Mouse (Mus musculus) heart, adult 2 months (tissue): Measurements from ENCODE around the gene Plekha8. TPM values are rescaled to one million over a fixed set of nuclear protein-coding genes. Genes with fewer than 3 reads are reported as not detected.

ENCODE experiments used
- DNase-seq, 2 experiments: peaks; one replicate each; pipeline ENCODE4 v3.0.0; 2021
- H3K27ac ChIP-seq: fragments of 200-600 bp; 2 replicates; pipeline ENCODE4 v1.8.1; 2022
- H3K27me3 ChIP-seq: fragments of 200-500 bp; 2 replicates; pipeline ENCODE4 v1.6.1; 2012; ENCODE audit warnings: mild to moderate bottlenecking, low read length, inconsistent platforms, mixed read lengths; ENCODE audit not compliant: control insufficient read depth, insufficient read depth
- H3K36me3 ChIP-seq: fragments of 200-500 bp; 2 replicates; pipeline ENCODE4 v1.6.1; 2012; ENCODE audit warnings: low read length, inconsistent platforms; ENCODE audit not compliant: control insufficient read depth, insufficient read depth
- H3K4me1 ChIP-seq: fragments of 200-500 bp; 2 replicates; pipeline ENCODE4 v1.6.1; 2011; ENCODE audit warnings: low read length; ENCODE audit not compliant: control insufficient read depth, insufficient read depth
- H3K4me3 ChIP-seq: fragments of 200-600 bp; 2 replicates; pipeline ENCODE4 v1.8.1; 2022
- H3K79me2 ChIP-seq: fragments of 200-500 bp; replicated peaks from 2 replicates; pipeline ENCODE4 v1.6.1; 2012; ENCODE audit warnings: mild to moderate bottlenecking, inconsistent platforms, low read length, moderate library complexity, mixed read lengths; ENCODE audit not compliant: control insufficient read depth, insufficient read depth
- H3K9ac ChIP-seq: fragments of 200-500 bp; 2 replicates; pipeline ENCODE4 v1.6.1; 2012; ENCODE audit warnings: low read depth, mild to moderate bottlenecking, control low read depth, inconsistent platforms, low read length, mixed read lengths
- CTCF ChIP-seq: fragments of 200-600 bp; IDR thresholded peaks from 2 replicates; pipeline ENCODE4 v1.8.1; 2022; ENCODE audit warnings: antibody characterized with exemption, mild to moderate bottlenecking, moderate library complexity
- EP300 ChIP-seq: fragments of 200-500 bp; IDR thresholded peaks from 2 replicates; pipeline ENCODE4 v1.6.1; 2011; ENCODE audit warnings: low read depth, low read length, control low read depth; ENCODE audit not compliant: insufficient read depth
- POLR2A ChIP-seq: fragments of 200-500 bp; IDR thresholded peaks from 2 replicates; pipeline ENCODE4 v1.6.1; 2011; ENCODE audit warnings: mild to moderate bottlenecking, low read depth, low read length, control low read depth; ENCODE audit not compliant: insufficient read depth
- WGBS: fragments of 180-500 bp; shearing (Covaris S2); methylation state at CpG from one replicate; pipeline ENCODE4 v1.1.7; 2018; 5-methylcytosine and 5-hydroxymethylcytosine counted together
- intact Hi-C: fragments of 180-260 bp; cut with DNase I; formaldehyde crosslinking; loops from one replicate; pipeline ENCODE4 v1.15.1; 2025
- polyA plus RNA-seq: library from polyadenylated mRNA; depleted of rRNA; stranded (reverse); fragments of >200 nt; gene quantifications from 2 replicates; pipeline ENCODE4 v1.2.3, GENCODE M21; 2012; rRNA removed
- total RNA-seq, 2 experiments: library from RNA; stranded (reverse); gene quantifications; 2 replicates each; pipeline ENCODE4 v1.2.3; 2021

Gene Plekha8
- total and polyA plus RNA-seq, 3 experiments = 2.6 to 9.7 (median 9.0) TPM

DNA sequence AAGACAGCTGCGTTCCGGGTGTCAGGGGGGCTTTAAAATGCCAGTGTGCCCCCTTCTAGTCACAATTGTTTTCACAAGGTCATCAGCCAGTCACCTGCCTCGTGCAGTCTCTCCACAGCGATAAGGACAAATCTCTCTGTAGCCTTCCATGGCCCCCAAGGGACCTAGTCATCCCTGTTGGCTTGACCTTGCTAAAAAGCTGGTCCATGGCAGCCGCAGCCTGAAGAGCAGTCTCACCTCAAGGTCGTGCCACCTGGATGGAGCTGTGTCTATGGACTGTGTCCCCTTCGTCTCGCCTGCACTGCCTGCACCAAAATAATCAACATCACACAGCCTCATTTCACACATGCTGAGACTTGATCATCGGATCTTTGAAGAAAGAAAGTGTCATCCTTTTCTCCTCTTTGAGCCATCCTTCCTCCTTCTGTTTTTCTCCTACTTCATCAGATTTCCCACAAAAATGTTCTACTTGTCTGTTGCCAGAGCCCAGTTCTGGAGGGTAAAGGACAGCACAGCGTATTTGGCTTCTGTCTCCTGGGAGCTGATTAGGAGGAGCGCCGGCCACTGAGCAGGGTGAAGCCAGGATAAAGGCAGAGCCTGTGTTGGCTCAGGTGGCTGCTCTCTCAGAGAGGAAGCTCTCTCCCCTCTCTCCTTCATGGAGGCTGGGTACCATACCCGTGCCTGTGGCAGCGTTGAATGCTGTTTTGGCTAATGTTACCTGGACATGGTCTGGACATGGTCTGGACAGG is 96.6 kb downstream of the Plekha8 start:
- H3K79me2 ChIP-seq = no peaks in the 10 kb centered on the region
- peaks cover 1% of the 10 kb centered on the region; the same call in 1 of the 2 replicates for H3K4me1 ChIP-seq
- peak in 1 of 2 experiments; percentile 21 for DNase-seq
- H3K36me3 ChIP-seq = no peaks in the 10 kb centered on the region
- TF ChIP-seq POLR2A = no peak
- no peak for TF ChIP-seq CTCF
- no peak for TF ChIP-seq EP300
- H3K4me3 ChIP-seq = no peak overlapping the region
- no peak overlapping the region for H3K9ac ChIP-seq
- H3K27me3 ChIP-seq = no peaks in the 10 kb centered on the region
- 54% methylated on average over 14 of the region's 14 CpGs for WGBS
- intact Hi-C loops = no loop called here
- no peak overlapping the region for H3K27ac ChIP-seq

DNA sequence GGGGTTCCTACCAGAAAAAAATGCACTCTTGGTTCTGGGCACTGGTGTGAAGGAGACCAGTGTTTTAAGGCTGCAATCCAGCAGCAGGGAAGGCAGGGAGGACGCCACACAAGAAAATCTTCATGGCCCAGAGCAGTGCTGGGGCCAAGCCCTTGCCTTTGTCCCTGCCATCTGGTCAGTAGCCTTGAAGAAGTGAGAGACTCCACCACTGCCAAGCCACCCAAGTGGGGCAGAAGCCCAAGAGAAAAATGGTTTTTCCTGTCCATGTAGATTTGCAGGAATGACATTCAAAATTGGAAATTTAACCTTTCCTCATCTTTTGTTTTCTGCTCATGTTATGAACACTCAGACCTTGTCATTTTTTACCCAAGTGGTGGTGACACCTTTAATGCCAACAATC is 97.3 kb downstream of the Plekha8 start:
- Histone ChIP-seq H3K9ac (no peak overlapping the region), H3K27ac (no peak overlapping the region), H3K27me3 (no peaks in the 10 kb centered on the region), H3K4me1 (peaks cover 1% of the 10 kb centered on the region; the same call in 1 of the 2 replicates), H3K4me3 (no peak overlapping the region), H3K79me2 (no peaks in the 10 kb centered on the region), H3K36me3 (no peaks in the 10 kb centered on the region)
- 70% methylated on average over 1 of the region's 1 CpGs for WGBS
- peak in 1 of 2 experiments; percentile 14 for DNase-seq
- TF ChIP-seq CTCF (no peak), POLR2A (no peak), EP300 (no peak)
- intact Hi-C loops = no loop called here

DNA sequence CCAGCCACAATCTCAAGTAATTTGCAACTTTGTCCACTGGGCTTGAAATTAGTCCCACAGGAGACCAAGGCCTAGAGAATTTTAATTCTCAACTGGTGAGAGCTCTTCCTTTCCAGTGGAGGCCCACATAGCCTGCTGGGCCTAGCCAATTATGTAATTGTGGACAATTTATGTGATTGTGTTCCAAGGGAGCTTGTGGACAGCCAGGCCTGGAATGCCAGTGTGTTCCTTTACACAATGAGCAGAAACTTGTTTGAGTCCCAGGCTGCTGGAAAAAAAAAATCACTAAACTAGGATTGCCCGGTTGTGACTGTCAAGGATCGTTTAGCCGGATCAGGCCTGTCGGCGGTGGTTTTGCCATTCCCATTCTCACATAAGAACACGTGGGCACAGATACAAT is 98.4 kb downstream of the Plekha8 start:
- H3K79me2 ChIP-seq = no peaks in the 10 kb centered on the region
- no peak overlapping the region for H3K27ac ChIP-seq
- no peak overlapping the region for H3K4me3 ChIP-seq
- WGBS = 94% methylated on average over 6 of the region's 6 CpGs
- no peaks in the 10 kb centered on the region for H3K27me3 ChIP-seq
- H3K4me1 ChIP-seq = peaks cover 1% of the 10 kb centered on the region; the same call in 1 of the 2 replicates
- no peak for TF ChIP-seq EP300
- TF ChIP-seq POLR2A = no peak
- no peak for TF ChIP-seq CTCF
- DNase-seq = peak in 1 of 2 experiments; percentile 7
- intact Hi-C loops = no loop called here
- H3K9ac ChIP-seq = no peak overlapping the region
- no peaks in the 10 kb centered on the region for H3K36me3 ChIP-seq

Other genes with a start within 250 kb of the Plekha8 start
- gene Wipf3, start 165.5 kb upstream of the Plekha8 start, total RNA-seq = 10 to 100 TPM; 26.3 to 47.2 TPM
- gene Wipf3, start 165.5 kb upstream of the Plekha8 start, polyA plus RNA-seq = 12.2 and 14.0 TPM in 2 replicates
- gene Scrn1, start 28.6 kb upstream of the Plekha8 start, total RNA-seq = 1 to 10 TPM; 6.1 to 7.4 TPM
- 6.8 and 14.1 TPM in 2 replicates for gene Scrn1, start 28.6 kb upstream of the Plekha8 start, polyA plus RNA-seq
- 10 to 100 TPM in 1 of 2 experiments, 1 to 10 TPM in 1; 7.6 to 10.7 TPM for gene Fkbp14, start 2.2 kb downstream of the Plekha8 start, total RNA-seq
- gene Fkbp14, start 2.2 kb downstream of the Plekha8 start, polyA plus RNA-seq = 5.4 and 12.3 TPM in 2 replicates
- 10 to 100 TPM; 11.0 to 16.3 TPM for gene Mturn, start 86.5 kb downstream of the Plekha8 start, total RNA-seq
- gene Mturn, start 86.5 kb downstream of the Plekha8 start, polyA plus RNA-seq = 5.4 and 8.8 TPM in 2 replicates
- 10 to 100 TPM; 12.1 to 22.1 TPM for gene Znrf2, start 221.8 kb downstream of the Plekha8 start, total RNA-seq
- 5.4 and 9.8 TPM in 2 replicates for gene Znrf2, start 221.8 kb downstream of the Plekha8 start, polyA plus RNA-seq